Mouse (Mus musculus): Measurements from ENCODE around the gene Zfp457. TPM values are rescaled to one million over a fixed set of nuclear protein-coding genes. Genes with fewer than 3 reads are reported as not detected.
A peak's percentile ranks its signal among the peaks of the same experiment; 100 is the strongest.
"Not testable (repeated sequence)": the region's sequence is repeated elsewhere in the genome, so short reads cannot be mapped to it uniquely, and the experiment has no call there.

Gene Zfp457
- 0.86 and 1.9 TPM in 2 replicates for polyA plus RNA-seq (2015; fragmentation: Nextera tagmentation; extraction: Ambion mirVana)

DNA sequence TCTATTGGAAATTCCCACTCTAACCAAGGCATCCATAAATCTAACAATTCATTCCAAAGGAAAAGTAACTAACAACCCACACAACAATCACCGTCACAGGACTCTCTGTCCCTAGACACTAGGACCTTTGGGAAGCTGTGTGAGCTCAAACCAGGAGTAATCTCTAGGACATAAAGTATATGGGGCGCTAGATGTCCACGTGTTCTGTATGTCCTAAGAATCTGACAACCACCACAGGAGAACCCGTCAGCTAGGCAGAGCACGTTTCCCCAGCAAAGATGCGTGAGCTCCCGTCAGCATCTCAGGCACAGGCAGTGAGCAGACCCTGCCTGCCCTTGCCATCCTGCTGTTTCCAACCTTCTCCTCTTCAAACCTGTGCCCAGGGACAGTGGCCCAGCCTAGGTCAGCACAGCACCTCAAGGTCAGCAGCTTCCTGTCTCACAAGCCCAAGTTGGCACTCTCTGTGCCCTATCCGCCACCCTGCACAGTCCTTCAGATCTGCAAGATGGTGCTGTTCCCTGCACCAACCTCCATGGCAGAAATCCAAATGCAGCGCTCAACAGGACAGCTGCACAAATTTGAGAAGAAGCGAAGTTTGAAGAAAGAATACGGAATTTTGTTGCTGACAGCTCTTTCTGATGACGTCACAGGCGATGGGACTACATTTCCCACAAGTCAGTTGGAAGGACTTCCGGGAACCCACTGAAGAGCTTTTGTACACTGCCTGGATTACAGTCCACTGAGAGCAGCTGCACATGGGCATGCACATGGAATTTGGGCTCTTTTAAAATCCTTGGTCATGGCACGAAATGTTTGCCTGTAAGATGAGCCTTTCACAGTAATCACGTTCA, at the start of gene Zfp457:
Zfp457 (minus strand) TSS at position 664 of the 851 bp plus-strand sequence.
- Histone ChIP-seq H3K4me3 (replicated peaks; ENCODE audit: low read length) (peak within 1 kb of the TSS; percentile 74), H3K36me3 (ENCODE audit: control insufficient read depth, insufficient read depth) (no peaks in the 10 kb centered on the region), H3K4me2 (ENCODE audit: low read length) (peak within 1 kb of the TSS; percentile 96), H3K4me1 (replicated peaks; ENCODE audit: control insufficient read depth, insufficient read depth, low read length) (peaks cover 6% of the 10 kb centered on the region), H3K27me3 (replicated peaks; ENCODE audit: control insufficient read depth, insufficient read depth, low read length) (no peaks in the 10 kb centered on the region), H3K9me3 (ENCODE audit: control insufficient read depth, low read length) (no peaks in the 10 kb centered on the region), H3K27ac (ENCODE audit: low read length) (peak within 1 kb of the TSS; percentile 67), H3K9ac (replicated peaks; ENCODE audit: low read depth, low read length) (peak within 1 kb of the TSS; percentile 87)
- 11% methylated on average over 16 of the region's 16 CpGs for WGBS
- peak; percentile 99 for ATAC-seq

GRCm38 (mm10) chr13:67351854-67352253, 45.6 kb upstream of the Zfp457 start:
- no peak overlapping the region for H3K9ac ChIP-seq (replicated peaks; ENCODE audit: low read depth, low read length)
- H3K4me2 ChIP-seq (ENCODE audit: low read length): no peak overlapping the region
- no peaks in the 10 kb centered on the region for H3K9me3 ChIP-seq (ENCODE audit: control insufficient read depth, low read length)
- no peaks in the 10 kb centered on the region for H3K4me1 ChIP-seq (replicated peaks; ENCODE audit: control insufficient read depth, insufficient read depth, low read length)
- H3K27me3 ChIP-seq (replicated peaks; ENCODE audit: control insufficient read depth, insufficient read depth, low read length): no peaks in the 10 kb centered on the region
- H3K27ac ChIP-seq (ENCODE audit: low read length): no peak overlapping the region
- no peak for ATAC-seq
- no peak overlapping the region for H3K4me3 ChIP-seq (replicated peaks; ENCODE audit: low read length)
- H3K36me3 ChIP-seq (ENCODE audit: control insufficient read depth, insufficient read depth): no peaks in the 10 kb centered on the region

DNA sequence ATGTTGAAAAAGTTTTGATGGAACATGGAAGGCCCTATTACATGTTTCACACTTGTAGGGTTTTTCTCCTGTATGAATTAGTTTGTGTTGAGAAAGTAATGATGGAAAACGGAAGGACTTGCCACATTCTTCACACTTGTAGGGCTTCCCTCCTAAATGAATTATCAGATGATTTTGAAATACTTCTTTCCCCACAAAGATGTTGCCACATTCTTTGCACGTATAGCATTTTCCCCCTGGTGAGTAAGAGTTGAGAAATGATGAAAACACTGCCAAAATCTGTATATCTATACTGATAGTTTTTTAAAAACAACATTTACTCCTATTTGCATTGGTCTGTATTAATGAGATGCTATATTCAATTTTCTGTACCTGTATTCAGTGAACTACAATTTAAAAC, 37.1 kb upstream of the Zfp457 start:
- no peak for ATAC-seq
- H3K4me3 ChIP-seq (replicated peaks; ENCODE audit: low read length): no peak overlapping the region
- no peaks in the 10 kb centered on the region for H3K4me1 ChIP-seq (replicated peaks; ENCODE audit: control insufficient read depth, insufficient read depth, low read length)
- no peak overlapping the region for H3K27ac ChIP-seq (ENCODE audit: low read length)
- H3K36me3 ChIP-seq (ENCODE audit: control insufficient read depth, insufficient read depth): no peaks in the 10 kb centered on the region
- H3K4me2 ChIP-seq (ENCODE audit: low read length): no peak overlapping the region
- H3K27me3 ChIP-seq (replicated peaks; ENCODE audit: control insufficient read depth, insufficient read depth, low read length): no peaks in the 10 kb centered on the region
- no peaks in the 10 kb centered on the region for H3K9me3 ChIP-seq (ENCODE audit: control insufficient read depth, low read length)
- no peak overlapping the region for H3K9ac ChIP-seq (replicated peaks; ENCODE audit: low read depth, low read length)
- WGBS: 92% methylated on average over 2 of the region's 2 CpGs

DNA sequence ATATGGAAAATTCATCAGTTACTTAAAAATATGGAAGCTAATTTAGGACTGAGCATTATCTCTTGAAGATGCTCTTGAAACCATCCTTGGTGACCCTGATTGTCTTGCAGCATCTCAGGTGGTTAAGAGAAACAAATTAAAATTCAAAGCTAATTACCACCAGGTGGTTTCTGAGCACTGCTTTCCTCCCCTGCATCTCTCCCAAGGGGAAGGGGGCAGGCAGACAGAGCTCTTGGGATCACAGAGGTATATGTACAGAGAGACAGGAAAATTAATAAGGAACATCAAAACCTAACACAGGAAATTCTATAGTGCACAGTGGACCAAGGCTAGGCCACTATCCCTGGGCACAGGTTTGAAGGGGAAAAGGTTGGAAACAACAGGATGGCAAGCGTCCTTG, 26.6 kb upstream of the Zfp457 start:
- H3K9ac ChIP-seq (replicated peaks; ENCODE audit: low read depth, low read length): peak overlapping the region; percentile 47; the same call in 1 of the 2 replicates
- peak overlapping the region; percentile 54 for H3K4me3 ChIP-seq (replicated peaks; ENCODE audit: low read length)
- 67% methylated on average over 1 of the region's 1 CpGs for WGBS
- peaks cover 7% of the 10 kb centered on the region; the same call in 1 of the 2 replicates for H3K4me1 ChIP-seq (replicated peaks; ENCODE audit: control insufficient read depth, insufficient read depth, low read length)
- no peak overlapping the region for H3K27ac ChIP-seq (ENCODE audit: low read length)
- peak overlapping the region; percentile 63 for H3K4me2 ChIP-seq (ENCODE audit: low read length)
- peak; percentile 59 for ATAC-seq
- H3K36me3 ChIP-seq (ENCODE audit: control insufficient read depth, insufficient read depth): no peaks in the 10 kb centered on the region
- peaks cover 3% of the 10 kb centered on the region; the same call in 1 of the 2 replicates for H3K9me3 ChIP-seq (ENCODE audit: control insufficient read depth, low read length)
- H3K27me3 ChIP-seq (replicated peaks; ENCODE audit: control insufficient read depth, insufficient read depth, low read length): no peaks in the 10 kb centered on the region

GRCm38 (mm10) chr13:67332019-67332724, 25.9 kb upstream of the Zfp457 start, which contains the start of gene Zfp595:
Gene Zfp595, minus strand, starts transcription at chr13:67332570.
- no peaks in the 10 kb centered on the region for H3K36me3 ChIP-seq (ENCODE audit: control insufficient read depth, insufficient read depth)
- peak; percentile 92 for ATAC-seq
- H3K4me3 ChIP-seq (replicated peaks; ENCODE audit: low read length): peak within 1 kb of the TSS; percentile 54
- WGBS: 16% methylated on average over 17 of the region's 17 CpGs
- H3K27ac ChIP-seq (ENCODE audit: low read length): no peak within 1 kb of the TSS
- H3K4me1 ChIP-seq (replicated peaks; ENCODE audit: control insufficient read depth, insufficient read depth, low read length): peaks cover 7% of the 10 kb centered on the region; the same call in 1 of the 2 replicates
- H3K27me3 ChIP-seq (replicated peaks; ENCODE audit: control insufficient read depth, insufficient read depth, low read length): no peaks in the 10 kb centered on the region
- peaks cover 3% of the 10 kb centered on the region; the same call in 1 of the 2 replicates for H3K9me3 ChIP-seq (ENCODE audit: control insufficient read depth, low read length)
- H3K4me2 ChIP-seq (ENCODE audit: low read length): peak within 1 kb of the TSS; percentile 63
- peak within 1 kb of the TSS; percentile 47 for H3K9ac ChIP-seq (replicated peaks; ENCODE audit: low read depth, low read length)

GRCm38 (mm10) chr13:67306718-67307117, 433 bp upstream of the Zfp457 start:
- H3K9ac ChIP-seq (replicated peaks; ENCODE audit: low read depth, low read length): peak overlapping the region; percentile 87
- peak overlapping the region; percentile 74 for H3K4me3 ChIP-seq (replicated peaks; ENCODE audit: low read length)
- peaks cover 6% of the 10 kb centered on the region for H3K4me1 ChIP-seq (replicated peaks; ENCODE audit: control insufficient read depth, insufficient read depth, low read length)
- peak; percentile 55 for ATAC-seq
- peak overlapping the region; percentile 67 for H3K27ac ChIP-seq (ENCODE audit: low read length)
- 28% methylated on average over 5 of the region's 5 CpGs for WGBS
- no peaks in the 10 kb centered on the region for H3K36me3 ChIP-seq (ENCODE audit: control insufficient read depth, insufficient read depth)
- peak overlapping the region; percentile 96 for H3K4me2 ChIP-seq (ENCODE audit: low read length)
- no peaks in the 10 kb centered on the region for H3K27me3 ChIP-seq (replicated peaks; ENCODE audit: control insufficient read depth, insufficient read depth, low read length)
- peaks cover 2% of the 10 kb centered on the region; the same call in 1 of the 2 replicates for H3K9me3 ChIP-seq (ENCODE audit: control insufficient read depth, low read length)

DNA sequence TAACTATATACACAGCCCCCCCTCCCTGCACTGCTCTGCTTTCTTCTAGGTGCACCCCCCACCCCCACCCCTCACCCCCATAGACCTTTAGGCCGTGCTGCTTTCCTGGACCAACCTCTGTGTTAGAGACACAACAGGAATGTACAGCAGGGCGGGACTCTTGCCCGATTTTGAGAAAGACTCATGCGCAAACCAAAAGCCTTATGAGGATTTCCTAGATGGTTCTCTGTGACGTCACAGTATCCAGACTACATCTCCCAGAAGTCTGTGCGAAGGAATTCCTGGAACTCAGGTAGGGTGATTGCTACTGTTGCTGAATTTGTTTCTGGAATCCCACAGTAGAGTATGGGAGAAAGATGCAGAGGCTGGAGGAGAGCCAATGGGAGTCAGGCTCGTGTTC, 28.0 kb downstream of the Zfp457 start, which contains the start of gene Zfp458:
Zfp458 (minus strand) TSS at position 153 of the 400 bp plus-strand sequence.
- WGBS: 49% methylated on average over 7 of the region's 7 CpGs
- H3K27me3 ChIP-seq (replicated peaks; ENCODE audit: control insufficient read depth, insufficient read depth, low read length): no peaks in the 10 kb centered on the region
- no peak within 1 kb of the TSS for H3K4me2 ChIP-seq (ENCODE audit: low read length)
- H3K4me1 ChIP-seq (replicated peaks; ENCODE audit: control insufficient read depth, insufficient read depth, low read length): no peaks in the 10 kb centered on the region
- H3K36me3 ChIP-seq (ENCODE audit: control insufficient read depth, insufficient read depth): no peaks in the 10 kb centered on the region
- ATAC-seq: peak; percentile 64
- H3K9me3 ChIP-seq (ENCODE audit: control insufficient read depth, low read length): no peaks in the 10 kb centered on the region
- H3K4me3 ChIP-seq (replicated peaks; ENCODE audit: low read length): no peak within 1 kb of the TSS
- H3K9ac ChIP-seq (replicated peaks; ENCODE audit: low read depth, low read length): no peak within 1 kb of the TSS
- H3K27ac ChIP-seq (ENCODE audit: low read length): no peak within 1 kb of the TSS

DNA sequence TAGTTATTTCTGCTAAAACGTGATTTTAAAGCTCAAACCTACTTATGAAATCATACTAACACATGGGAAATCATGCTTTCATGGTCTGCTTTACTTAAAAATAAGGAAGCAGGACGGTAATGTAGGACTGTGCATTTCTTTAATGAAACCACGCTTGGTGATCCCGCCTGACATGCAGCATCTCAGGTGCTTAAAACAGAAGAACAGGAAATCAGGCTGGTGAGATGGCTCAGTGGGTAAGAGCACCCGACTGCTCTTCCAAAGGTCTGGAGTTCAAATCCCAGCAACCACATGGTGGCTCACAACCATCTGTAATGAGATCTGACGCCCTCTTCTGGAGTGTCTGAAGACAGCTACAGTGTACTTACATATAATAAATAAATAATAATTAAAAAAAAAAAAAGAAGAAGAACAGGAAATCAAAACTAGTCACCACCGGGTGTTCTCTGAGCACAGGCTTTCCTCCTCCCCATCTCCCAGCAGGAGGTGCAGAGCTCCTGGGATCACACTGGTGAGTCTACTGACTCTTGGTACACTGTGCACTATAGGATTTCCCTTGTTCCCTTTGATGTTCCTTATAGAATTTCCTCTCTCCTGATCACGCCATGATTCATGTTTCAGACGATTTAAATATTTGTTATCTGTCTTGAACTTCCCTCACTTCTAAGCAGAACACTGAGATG, 36.8 kb downstream of the Zfp457 start:
- H3K27me3 ChIP-seq (replicated peaks; ENCODE audit: control insufficient read depth, insufficient read depth, low read length); H3K4me1 ChIP-seq (replicated peaks; ENCODE audit: control insufficient read depth, insufficient read depth, low read length); H3K9me3 ChIP-seq (ENCODE audit: control insufficient read depth, low read length); H3K36me3 ChIP-seq (ENCODE audit: control insufficient read depth, insufficient read depth): not testable (repeated sequence)
- peak overlapping the region; percentile 77 for H3K4me2 ChIP-seq (ENCODE audit: low read length)
- ATAC-seq: peak; percentile 61
- WGBS: 48% methylated on average over 8 of the region's 9 CpGs
- H3K4me3 ChIP-seq (replicated peaks; ENCODE audit: low read length): peak overlapping the region; percentile 80
- peak overlapping the region; percentile 66; the same call in 1 of the 2 replicates for H3K27ac ChIP-seq (ENCODE audit: low read length)
- H3K9ac ChIP-seq (replicated peaks; ENCODE audit: low read depth, low read length): peak overlapping the region; percentile 78

Measured in forebrain, embryonic 16.5 days (tissue).